Mouse (Mus musculus) CH12.LX (cell line): Measurements from ENCODE around the gene Dscam. TPM values are rescaled to one million over a fixed set of nuclear protein-coding genes. Genes with fewer than 3 reads are reported as not detected.

Experiments
- DNase-seq: peaks from one replicate; pipeline ENCODE4 v3.0.0-alpha.2; 2013; ENCODE audit errors: extremely low read depth
- H3K27ac ChIP-seq: 2 replicates; pipeline ENCODE4 v1.5.1; 2012; ENCODE audit warnings: low read depth, mild to moderate bottlenecking, control low read depth, moderate library complexity; ENCODE audit not compliant: insufficient read depth
- H3K27me3 ChIP-seq: replicated peaks from 2 replicates; pipeline ENCODE3; 2012; ENCODE audit warnings: inconsistent platforms
- H3K36me3 ChIP-seq, 2 experiments: replicated peaks in 1 of 2; 2 replicates each; pipeline versions ENCODE3 to v1.6.1; 2012; ENCODE audit warnings: inconsistent platforms in 1 of 2, low read length in 1 of 2, mild to moderate bottlenecking in 1 of 2, mixed read lengths in 1 of 2, moderate library complexity in 1 of 2; ENCODE audit not compliant: control insufficient read depth in 1 of 2, insufficient read depth in 1 of 2
- H3K4me1 ChIP-seq, 2 experiments: 2 replicates each; pipeline ENCODE4 v1.6.1; 2012; ENCODE audit warnings: inconsistent platforms in 1 of 2, moderate library complexity in 1 of 2; ENCODE audit not compliant: insufficient read depth in 2 of 2, control insufficient read depth in 1 of 2
- H3K4me2 ChIP-seq: 2 replicates; pipeline ENCODE4 v1.6.1; 2012; ENCODE audit warnings: low read depth, mild to moderate bottlenecking, control low read depth; ENCODE audit not compliant: poor library complexity, insufficient read depth, severe bottlenecking
- H3K4me3 ChIP-seq, 3 experiments: fragments of 150-350 bp in 1 of 3; sonication (generic) in 1 of 3; replicated peaks in 1 of 3; 2 replicates each; pipeline versions ENCODE3 to v1.5.1; 2011 to 2012; ENCODE audit warnings: low read depth in 2 of 3, low read length in 2 of 3, mild to moderate bottlenecking in 2 of 3, moderate library complexity in 2 of 3, control low read depth in 1 of 3, improper control_type of control experiment in 1 of 3, inconsistent platforms in 1 of 3, mixed read lengths in 1 of 3; ENCODE audit not compliant: poor library complexity in 1 of 3
- H3K79me2 ChIP-seq: replicated peaks from 2 replicates; pipeline ENCODE4 v1.6.1; 2012; ENCODE audit warnings: mild to moderate bottlenecking, moderate library complexity; ENCODE audit not compliant: control insufficient read depth, poor library complexity, insufficient read depth, severe bottlenecking; ENCODE audit errors: extremely low read depth
- H3K9ac ChIP-seq: 2 replicates; pipeline ENCODE4 v1.6.1; 2012; ENCODE audit warnings: low read depth, mild to moderate bottlenecking, control low read depth, moderate library complexity; ENCODE audit not compliant: insufficient read depth
- H3K9me3 ChIP-seq: replicated peaks from 2 replicates; pipeline ENCODE3; 2012; ENCODE audit warnings: low read length, inconsistent platforms, mixed read lengths
- BHLHE40 ChIP-seq: IDR thresholded peaks from 2 replicates; pipeline ENCODE4 v1.6.1; 2011; ENCODE audit warnings: mild to moderate bottlenecking, low read depth, low read length, improper control_type of control experiment
- CHD2 ChIP-seq: IDR thresholded peaks from 2 replicates; pipeline ENCODE4 v1.6.1; 2011; ENCODE audit warnings: low read length, improper control_type of control experiment
- CTCF ChIP-seq, 2 experiments: IDR thresholded peaks in 1 of 2; conservative IDR thresholded peaks in 1 of 2; 2 replicates each; pipeline ENCODE4 v1.5.1; 2011 to 2012; ENCODE audit warnings: low read depth in 2 of 2, low read length in 2 of 2, improper control_type of control experiment in 1 of 2, inconsistent platforms in 1 of 2, mild to moderate bottlenecking in 1 of 2, moderate library complexity in 1 of 2
- EP300 ChIP-seq: IDR thresholded peaks from 2 replicates; pipeline ENCODE4 v1.6.1; 2011; ENCODE audit warnings: low read length, improper control_type of control experiment
- ETS1 ChIP-seq: conservative IDR thresholded peaks from 2 replicates; pipeline ENCODE4 v1.6.1; 2012; ENCODE audit warnings: low read depth, mild to moderate bottlenecking, inconsistent platforms, low read length, improper control_type of control experiment, moderate library complexity
- GABPA ChIP-seq: IDR thresholded peaks from 2 replicates; pipeline ENCODE4 v1.6.1; 2012; ENCODE audit warnings: low read depth, low read length, improper control_type of control experiment, inconsistent platforms; ENCODE audit not compliant: insufficient replicate concordance
- HCFC1 ChIP-seq: IDR thresholded peaks from 2 replicates; pipeline ENCODE4 v1.6.1; 2012; ENCODE audit warnings: low read depth, mild to moderate bottlenecking, inconsistent platforms, low read length, improper control_type of control experiment
- JUN ChIP-seq: IDR thresholded peaks from 2 replicates; pipeline ENCODE4 v1.6.1; 2011; ENCODE audit warnings: low read depth, mild to moderate bottlenecking, low read length, improper control_type of control experiment, moderate library complexity; ENCODE audit not compliant: insufficient read depth
- MAFK ChIP-seq: IDR thresholded peaks from 2 replicates; pipeline ENCODE4 v1.6.1; 2011; ENCODE audit warnings: low read length, improper control_type of control experiment; ENCODE audit not compliant: insufficient replicate concordance
- MAX ChIP-seq: IDR thresholded peaks from 2 replicates; pipeline ENCODE4 v1.6.1; 2011; ENCODE audit warnings: low read length, improper control_type of control experiment
- MEF2A ChIP-seq: IDR thresholded peaks from 2 replicates; pipeline ENCODE4 v1.6.1; 2014; ENCODE audit warnings: low read depth, mild to moderate bottlenecking, inconsistent platforms, low read length, improper control_type of control experiment, borderline replicate concordance
- MXI1 ChIP-seq: IDR thresholded peaks from 2 replicates; pipeline ENCODE4 v1.6.1; 2011; ENCODE audit warnings: mild to moderate bottlenecking, low read depth, low read length, improper control_type of control experiment
- MYC ChIP-seq: IDR thresholded peaks from 2 replicates; pipeline ENCODE4 v1.6.1; 2011; ENCODE audit warnings: low read depth, mild to moderate bottlenecking, improper control_type of control experiment, low read length
- NELFE ChIP-seq: IDR thresholded peaks from 2 replicates; pipeline ENCODE4 v1.6.1; 2011; ENCODE audit warnings: low read depth, low read length, improper control_type of control experiment
- NRF1 ChIP-seq: IDR thresholded peaks from 2 replicates; pipeline ENCODE4 v1.6.1; 2014; ENCODE audit warnings: low read depth, mild to moderate bottlenecking, inconsistent platforms, low read length, improper control_type of control experiment, moderate library complexity
- POLR2A ChIP-seq: IDR thresholded peaks from 2 replicates; pipeline ENCODE4 v1.6.1; 2011; ENCODE audit warnings: low read depth, mild to moderate bottlenecking, improper control_type of control experiment, low read length
- SIN3A ChIP-seq: IDR thresholded peaks from 2 replicates; pipeline ENCODE4 v1.6.1; 2012; ENCODE audit warnings: low read length, improper control_type of control experiment, inconsistent platforms
- SMC3 ChIP-seq: IDR thresholded peaks from 2 replicates; pipeline ENCODE4 v1.6.1; 2011; ENCODE audit warnings: low read depth, low read length, improper control_type of control experiment
- TBP ChIP-seq: conservative IDR thresholded peaks from 2 replicates; pipeline ENCODE4 v1.6.1; 2011; ENCODE audit warnings: low read depth, low read length, improper control_type of control experiment
- TCF12 ChIP-seq: IDR thresholded peaks from 2 replicates; pipeline ENCODE4 v1.6.1; 2014; ENCODE audit warnings: low read depth, mild to moderate bottlenecking, inconsistent platforms, low read length, improper control_type of control experiment
- UBTF ChIP-seq: IDR thresholded peaks from 2 replicates; pipeline ENCODE4 v1.6.1; 2012; ENCODE audit warnings: low read depth, mild to moderate bottlenecking, inconsistent platforms, low read length, improper control_type of control experiment, moderate library complexity
- USF1 ChIP-seq: IDR thresholded peaks from 2 replicates; pipeline ENCODE4 v1.6.1; 2014; ENCODE audit warnings: low read depth, mild to moderate bottlenecking, inconsistent platforms, low read length, improper control_type of control experiment
- ZKSCAN1 ChIP-seq: IDR thresholded peaks from 2 replicates; pipeline ENCODE4 v1.6.1; 2012; ENCODE audit warnings: low read depth, inconsistent platforms, low read length, improper control_type of control experiment, borderline replicate concordance
- ZMIZ1 ChIP-seq: IDR thresholded peaks from 2 replicates; pipeline ENCODE4 v1.6.1; 2012; ENCODE audit warnings: low read depth, mild to moderate bottlenecking, inconsistent platforms, low read length, improper control_type of control experiment
- dilution Hi-C: fragments of 300-500 bp; cut with MboI; formaldehyde crosslinking; loops from 2 replicates; pipeline ENCODE4 v1.14.3; 2020; ENCODE audit warnings: low sequenced_read_pairs; ENCODE audit not compliant: extremely low pct_unique_long_range_greater_than_20kb, extremely low pct_ligation_motif_present
- in situ Hi-C: fragments of 300-500 bp; cut with MboI; formaldehyde crosslinking; loops from 3 replicates; pipeline ENCODE4 v1.14.3; 2019; ENCODE audit warnings: low sequenced_read_pairs, low pct_ligation_motif_present, low pct_unique_long_range_greater_than_20kb, mixed read lengths
- polyA plus RNA-seq: library from polyadenylated mRNA; unstranded; fragments of >175 nt; gene quantifications from 2 replicates; pipeline ENCODE4 v1.2.1, GENCODE M21; 2012; ENCODE audit warnings: low read depth; ENCODE audit not compliant: insufficient read length
- total RNA-seq, 2 experiments: library from RNA; depleted of rRNA; stranded (reverse); fragments of 300-350 nt in 1 of 2; fragments of >200 nt in 1 of 2; gene quantifications; 2 replicates each; pipeline ENCODE4 v1.2.3; 2012 to 2014

Gene Dscam
- total and polyA plus RNA-seq, 3 experiments = under 0.01 to 0.39 (median 0.12) TPM

GRCm38 (mm10) chr16:96928011-96928410, 242.5 kb downstream of the Dscam start:
- no peaks in the 10 kb centered on the region for H3K79me2 ChIP-seq
- no peak overlapping the region for H3K9ac ChIP-seq
- H3K4me1 ChIP-seq = no peaks in the 10 kb centered on the region
- no peak overlapping the region for H3K4me2 ChIP-seq
- dilution Hi-C loops (no loop called here), in situ Hi-C loops (no loop called here)
- H3K27me3 ChIP-seq = no peaks in the 10 kb centered on the region
- H3K9me3 ChIP-seq = no peaks in the 10 kb centered on the region
- no peak overlapping the region for H3K27ac ChIP-seq
- no peak for DNase-seq
- no peak overlapping the region for H3K4me3 ChIP-seq
- TF ChIP-seq MYC = no peak
- no peak for TF ChIP-seq MAX
- no peak for TF ChIP-seq POLR2A
- no peak for TF ChIP-seq TBP
- TF ChIP-seq MXI1 = no peak
- TF ChIP-seq EP300 = no peak
- no peak for TF ChIP-seq TCF12
- no peak for TF ChIP-seq USF1
- no peak for TF ChIP-seq CHD2
- TF ChIP-seq ETS1 = no peak
- TF ChIP-seq NRF1 = no peak
- TF ChIP-seq ZMIZ1 = no peak
- TF ChIP-seq NELFE = no peak
- no peaks in the 10 kb centered on the region for H3K36me3 ChIP-seq

- dilution Hi-C loops (no loop called here), in situ Hi-C loops (no loop called here)
- DNase-seq = no peak
- Histone ChIP-seq H3K36me3 (no peaks in the 10 kb centered on the region), H3K4me2 (no peak overlapping the region), H3K9me3 (no peaks in the 10 kb centered on the region), H3K4me1 (no peaks in the 10 kb centered on the region), H3K79me2 (no peaks in the 10 kb centered on the region), H3K27ac (no peak overlapping the region), H3K4me3 (no peak overlapping the region), H3K9ac (no peak overlapping the region), H3K27me3 (no peaks in the 10 kb centered on the region)
- TF ChIP-seq ZMIZ1 = no peak
- no peak for TF ChIP-seq HCFC1
- TF ChIP-seq MAFK = no peak
- TF ChIP-seq MEF2A = no peak
- no peak for TF ChIP-seq SIN3A
- no peak for TF ChIP-seq GABPA
- no peak for TF ChIP-seq TBP
- no peak for TF ChIP-seq UBTF
- no peak for TF ChIP-seq BHLHE40
- no peak for TF ChIP-seq NRF1
- no peak for TF ChIP-seq ETS1
- no peak for TF ChIP-seq JUN
- no peak for TF ChIP-seq MYC
- TF ChIP-seq TCF12 = no peak
- no peak for TF ChIP-seq ZKSCAN1
- no peak for TF ChIP-seq SMC3
- no peak for TF ChIP-seq CTCF (conservative IDR thresholded peaks at IDR 0.05 in 1 of 2, IDR thresholded peaks at IDR 0.05 in 1 of 2; ENCODE audit: low read depth in 2 of 2, low read length in 2 of 2)
These were observed 243.1 kb downstream of the Dscam start for GRCm38 (mm10) chr16:96927408-96927807.
